Mouse (Mus musculus) skeletal muscle tissue, adult 2 months (tissue): ENCODE measurements at regions not wholly inside any gene's neighbourhood (a gene's known extent, or its start where the extent isn't known, plus 50 kb on each side); places are given as distances from the start of the nearest gene placed in this dataset.

Experiments
- DNase-seq: peaks from one replicate; pipeline ENCODE4 v3.0.0-alpha.2; 2012; ENCODE audit warnings: low read depth, low spot score

GRCm38 (mm10) chr2:159354247-159354646 is 559.6 kb downstream of the Dhx35 start:
- no peak for DNase-seq

DNA sequence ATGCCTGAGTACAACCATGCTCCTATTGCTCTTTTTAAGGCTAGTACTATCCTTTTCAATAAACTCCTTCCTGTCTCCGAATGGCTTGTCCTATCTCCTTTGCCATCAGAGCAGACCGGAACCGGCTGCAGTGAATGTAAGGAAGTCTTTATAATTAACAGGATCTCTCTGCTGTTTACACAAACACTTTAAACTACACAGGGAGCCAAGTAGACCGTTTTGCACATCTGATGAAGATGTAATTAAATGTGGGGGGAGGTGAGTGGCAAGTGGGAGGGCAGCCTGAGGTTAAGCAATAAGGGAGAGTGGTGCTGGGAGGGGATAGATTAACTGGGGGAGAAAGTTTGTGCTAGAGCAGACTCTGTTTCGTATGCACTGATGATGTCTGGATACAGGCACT is 561.9 kb downstream of the Dhx35 start:
- DNase-seq = no peak

DNA sequence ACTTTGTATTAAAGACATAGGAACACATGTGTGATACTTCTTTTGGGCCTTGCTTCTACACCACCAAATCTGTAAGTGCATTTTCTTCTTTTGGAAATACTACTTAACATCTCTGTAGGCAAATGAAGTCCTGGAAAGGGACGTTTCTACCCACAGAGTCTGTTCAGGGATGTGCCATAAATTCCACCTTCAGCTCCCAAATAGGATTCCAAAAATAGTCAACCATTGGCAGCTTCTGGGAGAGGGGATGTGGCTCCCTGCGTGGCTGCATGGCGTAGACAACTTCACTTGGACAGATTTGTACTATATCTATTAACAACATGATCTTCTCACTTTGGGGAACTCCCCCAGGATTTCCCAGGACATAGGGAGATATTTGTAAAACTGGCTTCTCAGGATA is 566.8 kb downstream of the Dhx35 start:
- no peak for DNase-seq

- DNase-seq = no peak
Observed at GRCm38 (mm10) chr2:159392865-159393264, 598.3 kb downstream of the Dhx35 start.

- DNase-seq = no peak
Observed at GRCm38 (mm10) chr2:159401421-159402100, 607.0 kb downstream of the Dhx35 start.

DNA sequence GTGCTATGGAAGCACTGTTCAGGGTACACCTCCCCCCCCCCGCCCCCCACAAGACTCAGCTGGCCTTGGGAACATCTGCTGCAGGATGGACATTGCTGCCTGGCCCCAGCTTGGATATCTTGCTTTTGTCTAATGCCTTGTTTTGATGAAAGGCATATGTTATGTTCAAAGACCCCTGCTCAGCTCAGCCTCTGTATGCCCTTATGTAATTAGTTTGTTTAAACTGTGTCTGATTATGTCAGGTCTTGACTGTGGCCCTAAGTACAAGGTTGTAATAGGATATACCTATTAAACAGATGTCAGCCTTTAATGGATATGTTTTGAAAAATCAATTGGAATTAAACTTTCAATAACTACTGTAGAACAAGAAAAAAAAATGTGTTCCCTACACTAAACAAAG is 610.3 kb downstream of the Dhx35 start:
- no peak for DNase-seq

DNA sequence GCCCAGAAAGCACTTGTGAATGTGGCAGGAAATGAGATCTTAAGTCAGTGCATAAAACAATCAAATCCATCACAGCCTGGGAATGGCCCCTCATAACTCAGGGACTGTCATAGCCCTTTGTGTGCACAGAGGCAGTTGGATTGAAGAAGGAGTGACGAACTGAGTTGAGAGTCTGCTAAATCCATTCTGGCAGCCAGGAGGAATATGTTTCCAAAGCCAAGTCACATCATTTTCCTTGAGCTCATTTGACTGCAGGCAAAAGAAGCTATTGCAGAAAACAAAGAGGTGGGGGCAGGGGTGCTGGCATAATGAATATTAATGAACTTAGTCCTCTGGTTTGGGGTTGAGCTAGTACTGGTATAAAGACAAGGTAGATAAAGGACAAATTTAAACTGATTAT is 620.0 kb downstream of the Dhx35 start:
- DNase-seq = peak; percentile 29

GRCm38 (mm10) chr2:159418371-159418940 is 623.8 kb downstream of the Dhx35 start:
- DNase-seq = no peak

DNA sequence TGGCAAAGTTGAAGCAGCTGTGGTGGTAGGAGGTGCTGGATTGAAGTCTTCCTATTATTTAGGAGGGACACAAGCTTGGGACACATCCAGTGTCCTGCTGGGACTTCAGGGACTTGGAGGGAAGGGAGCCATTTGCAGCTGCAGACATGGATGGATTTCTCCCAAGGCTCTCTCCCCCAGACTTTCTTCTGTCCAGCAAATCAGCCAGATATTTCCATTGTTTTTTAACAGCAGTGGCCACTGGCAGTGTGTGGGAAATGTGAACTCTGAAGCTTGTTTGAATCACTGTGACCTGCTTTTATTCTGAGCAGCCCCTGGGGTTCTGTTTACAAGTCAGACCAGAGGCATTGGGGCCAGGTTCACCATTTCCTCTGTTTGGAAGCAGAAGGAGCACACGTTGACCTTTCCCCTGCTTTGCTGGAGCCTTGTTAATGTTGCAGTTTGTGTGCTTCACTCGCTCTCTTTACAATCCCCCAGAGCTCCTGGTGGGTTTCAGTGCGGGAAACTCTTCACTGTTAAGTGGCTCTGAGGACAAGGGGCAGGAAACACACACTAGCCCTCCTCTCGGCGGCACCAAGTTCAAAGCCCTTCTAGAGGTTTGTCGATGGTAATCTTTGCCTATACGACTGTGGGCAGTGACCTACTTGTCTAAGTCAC is 627.8 kb downstream of the Dhx35 start:
- peak; percentile 71 for DNase-seq

- no peak for DNase-seq
Observed at GRCm38 (mm10) chr2:159428201-159428600, 633.6 kb downstream of the Dhx35 start.

DNA sequence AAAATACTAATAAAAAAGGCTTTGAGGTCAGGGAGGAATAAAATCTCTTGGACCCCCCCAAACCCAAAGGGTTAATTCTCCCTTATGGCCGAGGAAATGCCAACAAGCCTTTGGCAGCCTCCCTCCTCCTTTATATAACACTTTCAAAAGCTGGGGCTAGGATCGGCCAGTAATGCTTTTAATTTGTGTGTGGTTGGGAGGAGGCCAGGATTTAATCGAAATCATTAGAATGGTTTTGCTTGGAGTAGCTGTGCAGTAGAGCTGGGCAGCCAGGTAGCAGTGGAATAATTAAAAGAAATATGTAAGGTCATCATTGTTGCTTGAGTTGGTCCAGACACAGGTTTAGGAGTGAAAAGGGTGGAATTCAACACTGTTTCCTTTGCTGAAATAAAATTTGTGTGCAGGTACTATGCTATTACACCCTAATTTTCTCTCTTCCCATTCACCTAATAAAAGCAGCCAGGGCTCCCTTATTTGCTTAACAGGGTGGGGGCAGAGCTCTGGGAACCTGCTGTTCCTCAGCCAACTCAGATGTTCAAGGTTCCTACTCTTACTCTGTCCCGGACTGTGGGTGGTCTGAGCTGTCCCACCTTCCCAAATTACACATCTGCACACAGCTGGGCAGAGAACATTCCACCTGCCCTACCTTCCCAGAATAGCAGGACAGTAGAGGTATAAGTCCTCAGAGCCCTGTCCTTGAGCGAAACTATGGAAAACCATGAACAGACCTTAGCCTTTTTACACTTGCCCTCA is 636.1 kb downstream of the Dhx35 start:
- DNase-seq = no peak

DNA sequence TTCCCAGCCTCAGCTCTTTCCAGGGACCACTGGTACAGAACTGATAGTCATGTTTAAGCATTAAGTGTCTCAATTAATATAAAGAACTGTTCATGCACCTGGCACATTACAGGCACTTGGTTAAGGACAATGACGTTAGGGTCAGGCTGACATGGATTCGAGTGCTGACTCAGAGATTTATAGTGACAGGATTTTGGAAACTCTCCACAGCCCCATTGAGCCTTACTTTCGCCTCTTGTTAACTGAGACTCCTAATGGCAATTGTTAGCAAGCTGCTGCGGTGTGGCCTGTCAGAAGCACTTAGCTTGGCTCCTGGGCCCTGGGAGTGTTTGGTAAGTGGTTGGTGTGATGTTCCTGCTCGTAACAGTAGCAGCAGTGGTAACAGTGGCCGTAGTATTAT is 644.4 kb downstream of the Dhx35 start:
- no peak for DNase-seq

DNA sequence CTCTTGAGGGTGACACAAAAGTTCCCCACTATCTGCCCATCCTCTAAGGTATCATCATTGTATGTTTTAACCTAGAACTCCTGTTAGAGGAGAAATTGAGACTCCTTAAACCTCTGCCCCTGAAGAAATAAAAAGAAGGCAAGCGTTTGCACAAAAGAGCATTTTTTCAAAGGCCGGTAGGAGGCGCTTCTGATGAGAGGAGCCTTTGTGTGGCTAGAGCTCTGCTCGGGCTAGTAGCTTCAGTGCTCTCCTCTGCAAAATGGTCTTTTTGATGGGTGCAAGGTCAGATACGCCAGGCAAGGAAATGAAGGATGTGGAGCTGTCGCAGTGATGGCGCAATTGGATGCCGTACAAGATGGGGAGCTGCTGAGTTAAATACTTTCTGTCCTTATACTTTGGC is 649.0 kb downstream of the Dhx35 start:
- DNase-seq = no peak

DNA sequence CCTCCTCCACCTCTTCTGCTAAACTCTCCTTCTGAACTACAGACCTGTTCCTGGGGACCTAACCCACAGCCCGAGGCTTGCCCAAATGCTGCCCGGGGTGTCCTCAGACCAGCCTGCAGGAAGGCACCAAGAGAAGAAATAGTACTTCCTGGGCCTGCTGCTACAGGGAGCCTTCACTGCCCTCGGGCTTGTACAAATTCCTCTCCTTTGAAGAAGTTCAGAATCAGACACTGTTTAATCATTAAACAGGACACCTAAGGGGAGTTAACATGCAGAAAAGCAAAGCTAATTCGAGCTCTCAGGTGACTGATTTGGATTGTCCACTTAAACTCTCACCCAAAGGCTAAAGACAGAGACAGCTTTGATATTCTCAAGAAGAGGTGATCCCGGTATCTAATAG is 651.8 kb downstream of the Dhx35 start:
- no peak for DNase-seq

DNA sequence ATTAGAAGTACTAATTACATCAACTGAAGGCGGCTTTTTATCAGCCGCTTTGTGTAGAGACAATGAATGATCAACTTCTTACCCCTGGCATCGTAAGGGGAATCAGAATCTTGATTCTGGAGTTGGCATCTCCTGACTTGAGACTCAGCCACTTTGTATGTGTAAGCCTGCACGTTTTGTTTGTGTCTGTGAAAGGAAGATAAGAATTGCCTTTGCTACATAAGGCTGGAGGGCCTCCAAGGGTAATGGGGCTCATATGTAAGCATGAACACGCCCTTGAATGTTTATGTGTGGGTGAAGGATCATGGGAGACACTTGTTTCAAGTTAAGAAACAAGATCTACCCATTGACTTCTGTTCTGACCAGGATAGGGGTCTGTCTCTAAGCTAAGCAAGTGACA is 652.3 kb downstream of the Dhx35 start:
- DNase-seq = no peak

DNA sequence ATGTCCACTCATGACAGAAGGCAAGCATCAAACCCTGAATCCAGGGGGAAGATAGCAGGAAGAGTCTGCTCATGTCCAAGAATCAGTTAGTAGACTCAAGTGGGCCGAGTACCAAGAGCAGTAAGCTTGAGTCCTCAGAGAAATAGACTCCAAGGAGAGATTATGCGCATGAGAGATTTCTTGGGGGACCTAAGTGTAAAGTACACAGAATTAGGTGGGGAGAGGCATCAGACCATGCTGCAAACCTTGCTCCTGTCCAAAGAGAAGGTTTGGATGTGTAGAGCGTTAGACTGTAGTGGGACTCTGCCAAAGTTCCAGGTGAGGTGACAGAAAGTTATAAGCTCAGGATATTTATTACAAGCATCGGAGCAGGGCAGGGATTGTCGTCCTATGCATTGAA is 654.4 kb downstream of the Dhx35 start:
- DNase-seq = no peak

- DNase-seq = no peak
Observed at GRCm38 (mm10) chr2:159451439-159451838, 656.8 kb downstream of the Dhx35 start.

DNA sequence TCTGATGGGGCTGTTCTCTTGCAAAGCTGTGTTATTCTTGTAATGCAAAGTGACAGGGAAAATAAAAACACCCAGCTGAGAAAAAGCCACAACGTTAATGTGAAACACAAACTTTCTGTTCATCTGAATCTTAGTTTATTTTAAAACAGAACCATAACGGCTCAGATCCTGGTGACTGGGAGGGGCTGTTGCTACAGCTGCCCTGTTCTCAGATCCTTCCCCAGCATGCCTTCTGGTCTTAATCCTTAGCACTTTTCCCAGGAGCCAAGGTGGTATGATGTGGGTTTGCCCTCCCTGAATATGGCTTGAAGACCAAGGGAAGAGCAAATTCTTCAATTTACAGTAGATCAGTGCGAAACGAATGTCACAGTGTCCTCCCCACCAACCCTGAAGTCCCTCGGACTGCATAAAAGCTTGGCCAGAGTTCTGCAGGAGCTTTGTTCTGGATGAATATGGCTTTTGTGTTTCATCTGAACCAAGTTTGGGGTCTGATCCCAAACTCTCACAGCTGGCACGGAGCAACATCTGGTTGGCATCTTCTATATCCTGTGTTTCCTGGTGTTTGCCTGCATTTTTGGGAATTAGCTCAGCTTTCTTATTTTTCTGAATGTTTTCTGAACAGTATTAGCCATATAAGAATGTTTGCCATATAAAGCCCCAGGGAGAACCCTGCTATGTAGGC is 686.9 kb downstream of the Dhx35 start:
- no peak for DNase-seq

DNA sequence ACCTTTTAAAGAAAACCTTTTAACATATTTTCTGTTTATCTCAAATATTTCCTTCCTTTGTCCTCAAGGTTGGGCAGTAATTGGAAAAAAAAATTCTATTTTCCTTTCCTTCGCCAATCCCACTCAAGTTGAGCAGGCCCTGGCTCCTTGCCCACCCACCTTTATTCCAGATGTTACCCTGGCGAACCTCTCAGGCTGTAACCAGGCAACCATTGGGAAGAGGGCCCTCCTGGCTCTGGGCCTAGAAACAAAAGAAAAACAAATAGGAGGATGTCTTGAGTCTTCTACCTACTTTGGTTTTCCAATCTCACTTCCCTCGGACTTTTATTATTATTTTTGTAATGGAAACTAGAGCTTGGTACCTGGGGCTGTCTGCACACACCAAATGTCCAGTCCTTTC is 696.5 kb downstream of the Dhx35 start:
- DNase-seq = peak; percentile 63

DNA sequence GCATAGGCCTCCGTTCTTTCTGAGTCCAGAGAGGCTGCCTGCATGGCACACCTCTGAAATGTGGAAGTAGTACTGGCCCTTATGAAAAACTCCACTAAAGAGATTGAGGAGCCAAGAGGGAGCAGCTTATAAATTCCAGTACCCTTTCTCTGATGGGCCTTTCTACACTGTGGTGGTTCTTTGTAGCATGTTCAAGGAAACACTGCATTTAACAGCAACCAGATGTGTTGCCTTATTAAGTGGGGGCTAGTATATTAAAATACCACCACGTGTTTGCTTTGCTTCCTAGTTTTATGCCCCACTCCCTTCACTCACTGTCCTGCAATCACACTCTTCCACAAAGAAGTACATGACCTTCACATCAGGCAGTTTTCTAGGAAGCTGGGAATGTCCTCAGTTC is 704.1 kb downstream of the Dhx35 start:
- no peak for DNase-seq

DNA sequence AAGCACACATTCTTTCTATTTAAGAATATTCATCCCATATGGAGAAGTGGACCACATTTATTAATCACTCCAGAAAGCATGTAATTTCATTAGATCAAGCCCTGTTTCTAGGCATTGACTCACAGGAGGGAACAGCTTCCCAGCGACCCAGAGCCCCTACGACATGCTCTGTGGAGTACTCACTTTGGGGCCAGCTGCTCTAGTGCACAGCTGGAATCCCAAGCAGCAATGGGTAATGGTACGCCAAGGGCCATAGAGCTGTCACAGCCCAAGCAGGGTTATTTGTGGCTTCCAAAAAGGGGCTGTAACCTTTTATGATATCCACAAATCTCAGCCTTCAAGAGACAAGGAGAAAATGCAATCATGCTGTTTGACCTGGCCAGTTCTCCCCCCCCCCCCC is 706.4 kb downstream of the Dhx35 start:
- no peak for DNase-seq

DNA sequence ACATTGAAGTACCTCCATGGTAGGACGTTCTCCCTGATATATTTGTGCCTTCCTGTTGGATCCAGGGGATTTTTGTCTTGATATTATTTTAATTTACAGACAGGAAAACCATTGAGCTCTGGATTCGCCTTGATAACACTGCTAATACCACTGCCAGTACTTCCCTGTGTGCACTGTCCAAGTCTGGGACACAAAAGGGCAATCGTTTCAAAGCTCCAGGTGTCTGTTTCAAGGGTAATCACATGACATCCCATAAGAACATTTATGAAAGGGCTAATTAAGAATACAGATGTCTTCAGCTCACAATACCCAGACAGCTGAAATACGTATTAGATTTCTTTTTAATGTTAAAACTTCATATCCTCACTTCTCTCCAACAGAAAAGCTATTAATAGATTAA is 724.5 kb downstream of the Dhx35 start:
- DNase-seq = peak; percentile 18
